Mouse (Mus musculus): ENCODE results near the gene Klhl31. TPM values are rescaled to one million over a fixed set of nuclear protein-coding genes. Genes with fewer than 3 reads are reported as not detected.

The Klhl31 gene
- not detected for polyA plus RNA-seq (2014; fragmentation: Illumina TruSeq; extraction: RNeasy Lipid Tissue Mini Kit (QIAGEN cat#74804); ENCODE audit: low replicate concordance)

DNA sequence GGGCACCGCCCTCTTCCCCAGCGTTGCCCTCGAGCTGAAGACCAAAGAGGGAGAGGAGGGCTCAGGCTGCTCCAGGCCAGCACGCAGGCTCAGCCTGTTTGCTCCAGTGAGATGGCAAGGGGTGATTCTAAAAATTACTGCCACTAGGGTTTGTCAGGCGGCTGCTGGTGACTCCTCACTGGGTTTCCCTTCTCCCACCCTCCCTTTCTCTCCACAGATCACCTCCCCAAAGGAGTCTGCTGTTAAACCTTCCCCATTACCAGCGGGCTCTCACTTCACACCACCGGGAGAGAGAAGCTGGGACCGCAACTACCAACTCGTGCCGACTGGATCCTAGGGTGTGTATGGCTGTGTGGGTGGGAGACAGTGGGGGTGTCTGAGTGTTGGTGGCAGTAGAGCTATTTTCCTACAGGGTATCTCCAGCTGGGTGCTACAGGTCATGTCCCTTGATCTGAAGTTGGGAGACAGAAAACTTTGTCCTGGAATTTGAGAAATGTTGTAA, at the start of gene Klhl31:
Gene Klhl31, plus strand, starts transcription at position 51 of the 502 bp plus-strand sequence.

Other genes with a start within 250 kb of the Klhl31 start
- 56.8 TPM for gene Lrrc1, start 91.6 kb upstream of the Klhl31 start, polyA plus RNA-seq (2014; fragmentation: Illumina TruSeq; extraction: RNeasy Lipid Tissue Mini Kit (QIAGEN cat#74804); ENCODE audit: low replicate concordance)
- 64.0 TPM for gene Gclc, start 118.0 kb downstream of the Klhl31 start, polyA plus RNA-seq (2014; fragmentation: Illumina TruSeq; extraction: RNeasy Lipid Tissue Mini Kit (QIAGEN cat#74804); ENCODE audit: low replicate concordance)